Mouse (Mus musculus) ES-Bruce4 (cell line): ENCODE data around the gene Zfp11. TPM values are rescaled to one million over a fixed set of nuclear protein-coding genes. Genes with fewer than 3 reads are reported as not detected.
"Not testable (repeated sequence)": the region's sequence is repeated elsewhere in the genome, so short reads cannot be mapped to it uniquely, and the experiment has no call there.

Experiments used
- H3K27ac ChIP-seq: 2 replicates; pipeline ENCODE4 v1.5.1; 2012; ENCODE audit warnings: low read length, inconsistent platforms; ENCODE audit not compliant: insufficient read depth
- H3K27me3 ChIP-seq: 2 replicates; pipeline ENCODE4 v1.6.1; 2012; ENCODE audit warnings: mild to moderate bottlenecking, low read length, inconsistent platforms; ENCODE audit not compliant: control insufficient read depth, poor library complexity, insufficient read depth, severe bottlenecking
- H3K36me3 ChIP-seq: 2 replicates; pipeline ENCODE4 v1.6.1; 2012; ENCODE audit warnings: inconsistent platforms, mild to moderate bottlenecking, low read length, moderate library complexity; ENCODE audit not compliant: control insufficient read depth, poor library complexity, insufficient read depth, severe bottlenecking
- H3K4me1 ChIP-seq: one replicate; pipeline ENCODE4 v1.8.1; 2011; ENCODE audit warnings: low read length; ENCODE audit not compliant: control insufficient read depth, insufficient read depth
- H3K4me3 ChIP-seq: 2 replicates; pipeline ENCODE4 v1.5.1; 2011; ENCODE audit warnings: low read depth, mild to moderate bottlenecking, low read length
- H3K9ac ChIP-seq: 2 replicates; pipeline ENCODE4 v1.6.1; 2012; ENCODE audit warnings: low read depth, mild to moderate bottlenecking, inconsistent platforms; ENCODE audit not compliant: poor library complexity, severe bottlenecking
- H3K9me3 ChIP-seq: replicated peaks from 2 replicates; pipeline ENCODE4 v1.6.1; 2012; ENCODE audit warnings: mild to moderate bottlenecking, low read length, inconsistent platforms; ENCODE audit not compliant: control insufficient read depth, poor library complexity, insufficient read depth, severe bottlenecking
- CTCF ChIP-seq: IDR thresholded peaks from one replicate; pipeline ENCODE4 v1.8.1; 2011; ENCODE audit warnings: low read depth, low read length
- EP300 ChIP-seq: IDR thresholded peaks from 2 replicates; pipeline ENCODE4 v1.6.1; 2011; ENCODE audit warnings: low read depth, low read length; ENCODE audit not compliant: insufficient read depth
- POLR2A ChIP-seq: IDR thresholded peaks from one replicate; pipeline ENCODE4 v1.8.1; 2011; ENCODE audit warnings: low read length; ENCODE audit not compliant: insufficient read depth
- polyA plus RNA-seq: library from polyadenylated mRNA; stranded (reverse); fragments of >200 nt; gene quantifications from 2 replicates; pipeline ENCODE4 v1.2.4, GENCODE M21; 2011; ENCODE audit warnings: low read depth; ENCODE audit not compliant: missing spikeins, insufficient read depth, insufficient read length

The Zfp11 gene
- polyA plus RNA-seq, 1 experiment: 4.1 TPM

- TF ChIP-seq CTCF (no peak), EP300 (no peak), POLR2A (no peak)
- Histone ChIP-seq H3K9ac (no peak overlapping the region), H3K27ac (no peak overlapping the region), H3K36me3 (no peaks in the 10 kb centered on the region), H3K4me1 (no peaks in the 10 kb centered on the region), H3K9me3 (no peaks in the 10 kb centered on the region), H3K4me3 (no peak overlapping the region), H3K27me3 (no peaks in the 10 kb centered on the region)
Observed at GRCm38 (mm10) chr5:129666271-129666909, 3.5 kb downstream of the Zfp11 start.

DNA sequence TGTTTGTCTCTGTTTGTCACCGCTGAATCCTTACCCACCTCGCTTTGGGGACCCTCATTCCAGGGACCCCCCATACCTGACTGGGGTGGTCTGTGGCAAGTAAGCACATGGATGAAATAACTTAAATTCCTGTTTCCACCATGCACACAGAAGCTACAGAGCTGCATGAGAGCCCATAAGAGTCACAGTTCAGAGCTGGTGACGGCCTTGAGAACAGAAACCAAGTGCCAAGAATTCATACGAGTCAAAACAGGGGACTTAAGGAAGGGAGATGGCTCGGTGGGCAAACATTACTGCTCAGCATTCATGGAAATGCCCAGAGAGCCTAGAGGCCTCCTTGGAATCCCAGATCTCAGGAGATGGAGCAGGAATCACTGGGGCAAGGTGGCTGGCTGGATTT, 5.8 kb downstream of the Zfp11 start:
- Histone ChIP-seq H3K9ac (no peak overlapping the region), H3K36me3 (peaks cover 11% of the 10 kb centered on the region), H3K27ac (no peak overlapping the region), H3K9me3 (peaks cover 18% of the 10 kb centered on the region), H3K4me3 (no peak overlapping the region), H3K27me3 (no peaks in the 10 kb centered on the region), H3K4me1 (no peaks in the 10 kb centered on the region)
- TF ChIP-seq CTCF (no peak), EP300 (no peak), POLR2A (no peak)

GRCm38 (mm10) chr5:129657931-129658330, 12.0 kb downstream of the Zfp11 start:
- H3K27ac ChIP-seq: no peak overlapping the region
- H3K36me3 ChIP-seq: peaks cover 30% of the 10 kb centered on the region
- no peak for TF ChIP-seq CTCF
- TF ChIP-seq EP300: no peak
- TF ChIP-seq POLR2A: no peak
- H3K9ac ChIP-seq: no peak overlapping the region
- no peaks in the 10 kb centered on the region for H3K27me3 ChIP-seq
- peaks cover 64% of the 10 kb centered on the region for H3K9me3 ChIP-seq
- no peak overlapping the region for H3K4me3 ChIP-seq
- H3K4me1 ChIP-seq: no peaks in the 10 kb centered on the region

- peaks cover 30% of the 10 kb centered on the region for H3K36me3 ChIP-seq
Observed at GRCm38 (mm10) chr5:129657016-129657415, 12.9 kb downstream of the Zfp11 start.

GRCm38 (mm10) chr5:129650858-129651257, 19.0 kb downstream of the Zfp11 start:
- no peaks in the 10 kb centered on the region for H3K4me1 ChIP-seq
- no peak overlapping the region for H3K27ac ChIP-seq
- no peak overlapping the region for H3K9ac ChIP-seq
- H3K36me3 ChIP-seq: no peaks in the 10 kb centered on the region
- no peak for TF ChIP-seq EP300
- no peak for TF ChIP-seq CTCF
- TF ChIP-seq POLR2A: no peak
- peaks cover 20% of the 10 kb centered on the region for H3K9me3 ChIP-seq
- no peaks in the 10 kb centered on the region for H3K27me3 ChIP-seq
- no peak overlapping the region for H3K4me3 ChIP-seq

More at GRCm38 (mm10) chr5:129657016-129657415, 12.9 kb downstream of the Zfp11 start:
- no peak overlapping the region for H3K27ac ChIP-seq
- peaks cover 64% of the 10 kb centered on the region for H3K9me3 ChIP-seq
- no peak overlapping the region for H3K9ac ChIP-seq
- H3K4me1 ChIP-seq: no peaks in the 10 kb centered on the region
- no peaks in the 10 kb centered on the region for H3K27me3 ChIP-seq
- H3K4me3 ChIP-seq: no peak overlapping the region
- no peak for TF ChIP-seq POLR2A
- TF ChIP-seq CTCF: no peak
- no peak for TF ChIP-seq EP300

- H3K4me1 ChIP-seq, H3K4me3 ChIP-seq, H3K9ac ChIP-seq, H3K36me3 ChIP-seq, H3K27me3 ChIP-seq: not testable (repeated sequence)
- peak overlapping the region; percentile 94 for H3K27ac ChIP-seq
- H3K9me3 ChIP-seq: peaks cover 35% of the 10 kb centered on the region
Observed at GRCm38 (mm10) chr5:129632270-129633250, 37.3 kb downstream of the Zfp11 start.

DNA sequence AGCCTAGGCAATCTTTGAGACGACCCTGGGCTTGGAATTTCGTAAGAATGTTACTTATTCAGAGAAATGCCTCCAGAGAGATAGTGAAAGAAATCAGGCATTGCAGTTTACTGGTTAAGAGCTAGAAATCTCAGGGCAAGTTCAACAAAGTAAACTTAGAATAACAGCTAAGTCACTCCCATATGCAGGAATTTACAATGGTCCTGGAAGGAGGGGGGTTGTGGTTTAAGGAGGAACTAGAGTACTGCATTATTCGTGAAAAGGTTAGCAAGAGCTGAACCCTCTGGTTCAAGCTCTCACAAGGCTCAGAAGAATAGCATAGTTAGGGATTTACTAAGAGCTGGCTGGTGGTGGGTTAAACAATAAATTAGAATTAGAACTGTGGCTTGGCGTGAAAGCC, 43.3 kb downstream of the Zfp11 start:
- H3K36me3 ChIP-seq, H3K4me1 ChIP-seq, H3K27ac ChIP-seq, H3K27me3 ChIP-seq, H3K9ac ChIP-seq, H3K4me3 ChIP-seq: not testable (repeated sequence)
- peaks cover 13% of the 10 kb centered on the region for H3K9me3 ChIP-seq
